Mouse (Mus musculus) ovary, adult 18-20 months (tissue): ENCODE measurements at regions not wholly inside any gene's neighbourhood (a gene's known extent, or its start where the extent isn't known, plus 50 kb on each side); places are given as distances from the start of the nearest gene placed in this dataset.

Experiments used
- DNase-seq: peaks from one replicate; pipeline ENCODE4 v3.0.0; 2022; ENCODE audit warnings: low spot score, mixed read lengths

GRCm38 (mm10) chr9:68463637-68464304, 189.8 kb upstream of the Rora start:
- no peak for DNase-seq

DNA sequence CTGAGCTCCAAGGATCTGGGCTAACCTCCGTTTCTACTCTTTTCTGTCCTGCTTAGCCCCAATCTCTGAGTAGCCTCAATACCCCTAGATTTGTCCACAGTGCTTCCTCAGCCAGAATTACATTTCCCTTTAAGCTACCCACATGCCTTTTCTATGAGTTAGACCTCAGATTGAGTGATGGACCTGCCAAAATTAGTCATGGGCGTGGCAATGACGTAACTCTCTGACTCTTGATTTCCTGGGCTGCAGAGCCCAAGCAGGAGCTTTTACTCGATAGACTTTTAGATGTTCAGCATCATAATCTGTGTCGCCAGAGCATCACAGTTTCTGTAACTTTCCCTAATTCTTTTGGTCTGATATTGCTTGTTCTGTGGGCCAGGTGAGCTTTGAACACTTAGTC, 186.9 kb upstream of the Rora start:
- no peak for DNase-seq

DNA sequence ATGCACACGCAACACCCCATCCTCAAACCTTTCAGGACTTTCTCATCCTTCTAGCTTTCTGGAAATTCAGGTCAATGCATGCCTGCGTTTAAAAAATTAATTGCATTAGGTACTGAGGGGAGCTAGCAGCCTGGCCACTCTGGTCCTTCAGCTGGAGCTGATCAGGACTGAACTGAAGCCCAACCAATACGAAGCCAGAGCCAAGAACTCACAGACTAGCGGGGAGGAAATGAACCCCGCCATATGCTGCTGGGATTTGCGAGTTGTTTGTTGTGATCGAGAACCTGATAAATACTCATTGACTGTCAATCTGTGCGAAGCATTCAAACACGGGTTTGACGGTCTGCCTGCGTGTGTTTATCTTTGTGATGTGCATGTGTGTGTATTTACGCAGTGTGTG, 177.2 kb upstream of the Rora start:
- DNase-seq = no peak

GRCm38 (mm10) chr9:68477466-68477865, 176.1 kb upstream of the Rora start:
- no peak for DNase-seq

- no peak for DNase-seq
Observed at GRCm38 (mm10) chr9:68486646-68487045, 166.9 kb upstream of the Rora start.

DNA sequence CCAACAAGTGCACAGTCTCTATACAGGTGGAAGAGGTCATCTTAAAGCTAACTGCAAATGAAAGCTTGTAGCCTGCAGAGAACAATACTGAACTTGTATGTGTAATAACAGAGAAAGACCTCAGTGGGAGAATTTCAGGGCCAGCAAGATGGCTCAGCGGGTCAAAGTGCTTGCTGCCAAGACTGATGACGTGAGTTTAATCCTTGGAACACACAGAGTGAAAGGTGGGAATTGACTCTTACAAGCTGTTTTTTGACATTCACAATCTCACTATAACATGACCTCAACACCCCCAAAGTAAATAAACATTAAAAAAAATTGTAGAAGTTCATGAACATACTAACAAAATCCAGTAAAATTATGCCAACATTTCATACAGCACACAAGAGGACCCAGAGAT, 162.4 kb upstream of the Rora start:
- DNase-seq = no peak

DNA sequence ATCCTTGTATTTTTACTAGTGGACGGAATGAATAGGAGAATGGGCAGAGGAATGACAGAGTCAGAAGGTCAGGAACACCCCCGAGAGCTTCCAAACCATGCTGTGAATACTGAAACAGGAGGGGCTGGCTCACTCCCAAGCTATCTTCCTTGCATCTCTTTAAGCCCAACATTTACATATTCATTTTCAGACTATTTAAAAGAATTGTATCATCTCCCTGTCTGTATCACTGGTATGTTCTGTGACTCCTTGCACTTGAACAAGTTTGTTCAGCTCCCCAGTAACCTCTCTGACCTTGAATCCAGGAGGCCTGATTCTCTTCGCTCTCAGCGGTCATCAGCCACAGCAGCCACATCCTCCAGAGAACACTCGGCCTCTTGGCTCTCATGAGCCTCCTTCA, 132.4 kb upstream of the Rora start:
- no peak for DNase-seq

DNA sequence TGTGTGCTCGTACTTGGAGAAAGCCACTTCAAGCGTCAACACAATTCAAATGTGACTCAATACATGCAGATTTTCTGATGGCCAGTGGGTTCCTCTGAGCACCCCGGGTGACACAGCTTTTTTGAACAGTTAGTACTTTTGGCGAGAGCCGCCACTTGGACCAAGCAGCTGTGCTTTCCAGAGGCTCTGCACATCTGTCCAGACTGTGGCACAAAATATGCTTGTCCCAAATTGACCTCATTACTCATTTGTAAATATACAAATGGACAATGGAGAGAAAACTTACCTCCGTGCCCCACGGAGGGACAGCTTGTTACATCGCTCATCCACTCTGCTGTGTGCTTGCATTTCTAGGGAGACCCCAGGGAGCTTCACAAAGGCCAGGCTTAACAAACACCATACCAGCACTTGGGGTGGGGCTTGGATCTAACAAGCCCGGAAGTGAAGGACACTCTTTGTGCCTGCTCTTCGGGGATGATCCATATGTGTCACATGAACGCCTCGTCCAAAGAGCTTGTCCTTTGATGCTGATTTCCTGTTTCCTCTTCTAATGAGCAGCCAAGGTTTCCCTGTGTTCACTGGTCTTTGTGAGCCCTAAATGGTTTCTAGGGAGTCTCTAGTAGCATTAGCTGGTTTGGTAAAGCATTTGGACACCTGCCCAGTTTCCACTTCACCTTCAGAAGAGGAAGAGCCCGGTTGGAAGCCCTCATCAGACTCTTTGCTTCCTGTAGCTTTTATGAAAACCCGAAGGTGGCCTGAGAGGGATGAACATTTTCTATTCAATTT, 91.6 kb upstream of the Rora start:
- DNase-seq = no peak

DNA sequence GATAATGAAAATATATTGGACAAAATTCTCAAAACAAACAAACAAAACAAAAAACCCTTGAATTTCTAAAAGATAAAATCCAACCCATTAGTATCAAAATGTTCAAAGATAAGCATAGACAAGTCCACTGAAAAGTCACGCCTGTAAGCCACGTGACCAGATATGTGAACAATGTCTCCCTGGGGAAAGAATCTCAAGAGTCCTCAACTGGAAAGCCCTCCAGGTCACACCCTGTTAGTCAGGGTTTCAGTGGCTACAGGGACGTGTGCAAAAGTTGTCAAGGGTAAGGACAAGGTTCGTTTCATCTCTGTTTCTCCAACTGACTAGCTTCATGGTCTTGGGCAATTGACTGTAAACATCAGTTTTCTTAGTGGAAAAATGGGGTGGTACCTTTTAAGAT, 90.4 kb upstream of the Rora start:
- DNase-seq = no peak

GRCm38 (mm10) chr9:68585751-68586150, 67.8 kb upstream of the Rora start:
- DNase-seq = no peak

- no peak for DNase-seq
Observed at GRCm38 (mm10) chr9:68591023-68591422, 62.6 kb upstream of the Rora start.

- no peak for DNase-seq
Observed at GRCm38 (mm10) chr9:68592976-68593375, 60.6 kb upstream of the Rora start.

GRCm38 (mm10) chr9:68594586-68594985, 59.0 kb upstream of the Rora start:
- DNase-seq = no peak
